ENCODE assay signal across 26 mouse cellular contexts in the genomic region with DNA sequence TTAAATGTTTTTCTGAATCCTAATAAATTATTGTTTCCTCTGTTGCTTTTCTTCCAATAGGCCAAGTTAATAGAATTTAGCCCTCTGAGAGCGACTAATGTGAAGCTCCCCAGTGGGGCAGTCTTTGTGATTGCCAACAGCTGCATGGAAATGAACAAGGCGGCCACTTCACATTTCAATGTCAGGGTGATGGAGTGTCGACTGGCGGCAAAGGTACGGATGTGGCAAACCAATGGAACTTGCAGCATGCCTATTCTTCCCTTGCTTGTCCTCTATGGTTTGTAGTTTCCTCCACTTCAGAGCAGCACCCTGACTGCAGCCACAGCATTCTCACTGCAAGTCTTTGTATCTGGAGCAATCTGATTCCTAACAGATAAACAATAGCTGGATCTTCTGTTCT.
DNase-seq lines count a peak whose midpoint lies in the region; ATAC-seq and TF ChIP-seq lines count a peak whose summit lies in the region.
"Had no signal": no experiment of that assay in that cellular context is flagged by ENCODE, and none has a peak within 500 bp of the region (broad histone marks: within the 10 kb centered on the region; RNA-seq: fewer than 3 reads in every experiment).

No protein-coding gene starts in this region.

- no peak overlapping the region for H3K4me3 ChIP-seq in forebrain, embryonic 14.5 days (ENCODE audit: low read depth, low read length)
- no peak overlapping the region for H3K4me3 ChIP-seq in forebrain, postnatal 0 days (ENCODE audit: low read depth, low read length)
- no peak overlapping the region for H3K4me3 ChIP-seq in neural tube, embryonic 12.5 days
- no peak overlapping the region for H3K4me3 ChIP-seq in neural tube, embryonic 15.5 days (replicated peaks)
- H3K4me3 ChIP-seq: forebrain, embryonic 10.5 days; gastrocnemius, adult 2 months; heart, embryonic 12.5 days; heart, embryonic 15.5 days had no signal

- no peaks in the 10 kb centered on the region for H3K27me3 ChIP-seq in forebrain, embryonic 14.5 days (replicated peaks; ENCODE audit: control insufficient read depth, insufficient read depth, low read length)
- H3K27me3 ChIP-seq in forebrain, postnatal 0 days (ENCODE audit: insufficient read depth, low read length): no peaks in the 10 kb centered on the region
- no peaks in the 10 kb centered on the region for H3K27me3 ChIP-seq in neural tube, embryonic 12.5 days (replicated peaks)
- no peaks in the 10 kb centered on the region for H3K27me3 ChIP-seq in neural tube, embryonic 15.5 days (replicated peaks)
- H3K27me3 ChIP-seq: heart, embryonic 12.5 days; heart, embryonic 15.5 days had no signal

- H3K36me3 ChIP-seq in forebrain, embryonic 14.5 days (ENCODE audit: control insufficient read depth, insufficient read depth, low read length): 0 out of 2 replicates have a peak, but pooled peaks cover 3% of the 10 kb centered on the region
- H3K36me3 ChIP-seq in forebrain, postnatal 0 days (ENCODE audit: insufficient read depth): no peaks in the 10 kb centered on the region
- no peaks in the 10 kb centered on the region for H3K36me3 ChIP-seq in neural tube, embryonic 12.5 days
- peaks cover 12% of the 10 kb centered on the region for H3K36me3 ChIP-seq in neural tube, embryonic 15.5 days

- H3K9me3 ChIP-seq in forebrain, embryonic 14.5 days (replicated peaks; ENCODE audit: control insufficient read depth, low read length): no peaks in the 10 kb centered on the region
- no peaks in the 10 kb centered on the region for H3K9me3 ChIP-seq in forebrain, postnatal 0 days (ENCODE audit: low read length)
- H3K9me3 ChIP-seq in neural tube, embryonic 12.5 days: no peaks in the 10 kb centered on the region
- H3K9me3 ChIP-seq in neural tube, embryonic 15.5 days (replicated peaks): no peaks in the 10 kb centered on the region
- H3K9me3 ChIP-seq: forebrain, embryonic 10.5 days; heart, embryonic 12.5 days; heart, embryonic 15.5 days had no signal

- no peaks in the 10 kb centered on the region for H3K4me1 ChIP-seq in forebrain, embryonic 14.5 days (ENCODE audit: control insufficient read depth, insufficient read depth, low read length)
- H3K4me1 ChIP-seq in forebrain, postnatal 0 days (ENCODE audit: insufficient read depth): no peaks in the 10 kb centered on the region
- no peaks in the 10 kb centered on the region for H3K4me1 ChIP-seq in neural tube, embryonic 12.5 days
- H3K4me1 ChIP-seq in neural tube, embryonic 15.5 days: no peaks in the 10 kb centered on the region

- no peak for TF ChIP-seq CTCF in forebrain, postnatal 0 days (IDR thresholded peaks at IDR 0.05; ENCODE audit: low read depth)

- H3K4me2 ChIP-seq in forebrain, embryonic 14.5 days (ENCODE audit: low read length): no peak overlapping the region
- no peak overlapping the region for H3K4me2 ChIP-seq in forebrain, postnatal 0 days (ENCODE audit: low read depth)
- no peak overlapping the region for H3K4me2 ChIP-seq in neural tube, embryonic 12.5 days (replicated peaks)
- no peak overlapping the region for H3K4me2 ChIP-seq in neural tube, embryonic 15.5 days
- H3K4me2 ChIP-seq: heart, embryonic 12.5 days; heart, embryonic 15.5 days; hindbrain, embryonic 14.5 days had no signal

- WGBS in forebrain, embryonic 14.5 days: 46% methylated on average over 5 of the region's 5 CpGs
- 49% methylated on average over 5 of the region's 5 CpGs for WGBS in forebrain, postnatal 0 days
- 46% methylated on average over 5 of the region's 5 CpGs for WGBS in neural tube, embryonic 12.5 days
- WGBS in neural tube, embryonic 15.5 days: 25% methylated on average over 5 of the region's 5 CpGs

- ATAC-seq in forebrain, embryonic 14.5 days: peak; percentile 44; the same call in 1 of the 2 replicates
- no peak for ATAC-seq in forebrain, postnatal 0 days
- ATAC-seq in neural tube, embryonic 12.5 days (ENCODE audit: low FRiP score, low read depth): peak; percentile 58
- no peak for ATAC-seq in neural tube, embryonic 15.5 days (ENCODE audit: low FRiP score)
- ATAC-seq: activated CD4-positive, CD25-positive, alpha-beta regulatory T cell, adult 4 months; CD4-positive, CD25-positive, alpha-beta regulatory T cell, adult 4 months; forebrain, embryonic 16.5 days; hindbrain, postnatal 0 days; inflammation-experienced regulatory T-cells, adult 6 months; intestine, embryonic 16.5 days had no signal

- DNase-seq in forebrain, embryonic 14.5 days (ENCODE audit: low spot score): peak; percentile 17
- DNase-seq in forebrain, postnatal 0 days: no peak
- peak; percentile 18 for DNase-seq in mesoderm, embryonic 11.5 days (ENCODE audit: low read depth, low spot score)
- no peak for DNase-seq in cerebellum, postnatal 14 days
- DNase-seq: adrenal gland, adult 8-10 months; adrenal gland, postnatal 25 days; cerebellum, adult 18-20 months; cerebellum, adult 9-10 months; cerebellum, postnatal 25 days; gastrocnemius, adult 2 months; gastrocnemius, postnatal 14 days; heart, adult 18-20 months; heart, postnatal 14 days; heart, postnatal 4 days had no signal

- H3K27ac ChIP-seq in forebrain, embryonic 14.5 days (ENCODE audit: low read depth, low read length): no peak overlapping the region
- H3K27ac ChIP-seq in forebrain, postnatal 0 days (ENCODE audit: low read depth, low read length): no peak overlapping the region
- no peak overlapping the region for H3K27ac ChIP-seq in neural tube, embryonic 12.5 days
- no peak overlapping the region for H3K27ac ChIP-seq in neural tube, embryonic 15.5 days (replicated peaks)
- H3K27ac ChIP-seq: forebrain, embryonic 10.5 days; gastrocnemius, adult 2 months; heart, embryonic 15.5 days; hindbrain, embryonic 14.5 days; hindbrain, postnatal 0 days had no signal

- no peak overlapping the region for H3K9ac ChIP-seq in forebrain, embryonic 14.5 days (ENCODE audit: low read length)
- H3K9ac ChIP-seq in forebrain, postnatal 0 days: no peak overlapping the region
- no peak overlapping the region for H3K9ac ChIP-seq in neural tube, embryonic 12.5 days
- no peak overlapping the region for H3K9ac ChIP-seq in neural tube, embryonic 15.5 days (replicated peaks)
- H3K9ac ChIP-seq: heart, embryonic 12.5 days; heart, embryonic 15.5 days; hindbrain, embryonic 14.5 days had no signal

Comparison
In these comparisons a context has a peak if more than half of its experiments do, and no peak if none do; other contexts are left out.
1. ATAC-seq: peak in forebrain, embryonic 14.5 days (single experiment) and neural tube, embryonic 12.5 days (single experiment); none in forebrain, postnatal 0 days (single experiment) and neural tube, embryonic 15.5 days (single experiment).
2. DNase-seq: peak in forebrain, embryonic 14.5 days (single experiment) and mesoderm, embryonic 11.5 days (single experiment); none in forebrain, postnatal 0 days (single experiment) and cerebellum, postnatal 14 days (0 of 2).